Mouse (Mus musculus): ENCODE results near the gene Wdtc1.

Gene Wdtc1

DNA sequence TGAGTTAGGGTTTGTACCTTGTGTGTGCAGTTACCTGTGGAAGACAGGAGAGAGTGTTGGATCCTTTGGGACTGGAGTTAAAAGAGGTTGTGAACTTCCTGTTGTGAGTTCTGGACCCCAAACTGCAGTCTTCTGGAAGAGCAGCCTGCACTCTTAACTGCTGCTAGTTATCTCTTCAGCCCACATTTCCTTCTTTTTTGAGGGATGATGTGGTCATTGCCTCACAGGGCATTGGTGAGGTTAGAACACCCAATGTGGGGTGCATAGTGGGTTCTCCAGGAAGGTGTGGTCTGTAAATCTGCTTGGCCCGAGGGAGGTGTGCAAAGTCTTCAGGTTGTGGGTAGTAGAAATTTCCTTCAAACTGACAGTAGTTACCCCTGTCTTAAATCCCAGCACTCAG lies 109.0 kb downstream of the Wdtc1 start:
- DNase-seq = no peak

DNA sequence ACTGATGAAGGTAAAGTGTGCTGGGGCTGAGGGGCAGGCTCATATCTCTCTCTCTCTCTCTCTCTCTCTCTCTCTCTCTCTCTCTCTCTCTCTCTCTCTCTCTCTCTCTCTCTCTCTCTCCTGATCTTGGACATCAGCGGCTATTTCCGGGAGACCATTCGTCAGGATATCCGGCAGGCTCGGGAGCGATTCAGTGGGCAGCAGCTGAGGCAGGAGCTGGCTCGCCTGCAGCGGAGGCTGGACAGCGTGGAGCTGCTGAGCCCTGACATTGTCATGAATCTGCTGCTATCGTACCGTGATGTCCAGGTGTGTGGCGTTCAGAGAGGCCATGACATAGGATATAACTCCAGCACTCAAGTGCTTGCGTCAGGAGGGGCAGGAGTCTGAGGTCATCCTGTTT lies 109.7 kb downstream of the Wdtc1 start:
- peak; percentile 51 for DNase-seq

DNA sequence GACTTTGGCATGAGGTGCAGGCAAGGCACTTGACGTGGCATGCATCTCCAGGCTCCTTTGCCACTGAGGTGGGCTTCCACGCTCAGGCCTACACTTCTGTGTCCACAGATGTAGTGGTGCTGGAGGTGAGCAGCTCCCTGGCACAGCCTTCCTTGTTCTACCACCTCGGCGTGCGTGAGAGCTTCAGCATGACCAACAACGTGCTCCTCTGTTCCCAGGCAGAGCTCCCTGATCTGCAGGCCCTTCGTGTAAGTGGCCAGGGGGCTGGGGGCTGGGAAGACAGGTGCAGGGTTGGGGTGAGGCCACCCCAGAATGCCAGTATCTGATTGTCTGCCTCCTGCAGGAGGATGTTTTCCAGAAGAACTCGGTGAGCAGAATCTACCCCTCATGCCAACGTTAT lies 110.6 kb downstream of the Wdtc1 start:
- no peak for DNase-seq

Data from lung, postnatal 10 days (tissue).